Mouse (Mus musculus): ENCODE results near the gene Smoc2. TPM values are rescaled to one million over a fixed set of nuclear protein-coding genes. Genes with fewer than 3 reads are reported as not detected.

The Smoc2 gene
- polyA plus RNA-seq, 1 experiment from 2014 or later, result 8.2 TPM

GRCm38 (mm10) chr17:14394861-14395260 lies 115.6 kb downstream of the Smoc2 start:
- no peak overlapping the region for H3K4me2 ChIP-seq (ENCODE audit: low read depth, low read length, severe bottlenecking)
- no peak overlapping the region for H3K4me3 ChIP-seq (ENCODE audit: low read depth, low read length)
- ATAC-seq (replicated peaks; ENCODE audit: low FRiP score), result no peak
- no peak overlapping the region for H3K27ac ChIP-seq (ENCODE audit: low read depth, low read length)
- no peak overlapping the region for H3K9ac ChIP-seq (ENCODE audit: low read length)
- H3K9me3 ChIP-seq (ENCODE audit: control insufficient read depth, low read length), result no peaks in the 10 kb centered on the region
- H3K4me1 ChIP-seq (replicated peaks; ENCODE audit: control insufficient read depth, insufficient read depth, low read length), result no peaks in the 10 kb centered on the region
- 89% methylated on average over 5 of the region's 5 CpGs for WGBS
- no peaks in the 10 kb centered on the region for H3K27me3 ChIP-seq (ENCODE audit: control insufficient read depth, insufficient read depth, low read length)
- DNase-seq (ENCODE audit: low spot score), result no peak
- no peaks in the 10 kb centered on the region for H3K36me3 ChIP-seq (ENCODE audit: control insufficient read depth, insufficient read depth, low read length)

- no peak overlapping the region for H3K4me3 ChIP-seq (ENCODE audit: low read depth, low read length)
- H3K9me3 ChIP-seq (ENCODE audit: control insufficient read depth, low read length), result no peaks in the 10 kb centered on the region
- H3K9ac ChIP-seq (ENCODE audit: low read length), result no peak overlapping the region
- ATAC-seq (replicated peaks; ENCODE audit: low FRiP score) (no peak), DNase-seq (ENCODE audit: low spot score) (no peak)
- H3K4me1 ChIP-seq (replicated peaks; ENCODE audit: control insufficient read depth, insufficient read depth, low read length), result no peaks in the 10 kb centered on the region
- no peaks in the 10 kb centered on the region for H3K36me3 ChIP-seq (ENCODE audit: control insufficient read depth, insufficient read depth, low read length)
- H3K27ac ChIP-seq (ENCODE audit: low read depth, low read length), result no peak overlapping the region
- H3K4me2 ChIP-seq (ENCODE audit: low read depth, low read length, severe bottlenecking), result no peak overlapping the region
- H3K27me3 ChIP-seq (ENCODE audit: control insufficient read depth, insufficient read depth, low read length), result no peaks in the 10 kb centered on the region
- 81% methylated on average over 5 of the region's 5 CpGs for WGBS
Measured at GRCm38 (mm10) chr17:14397456-14397855, 118.2 kb downstream of the Smoc2 start.

GRCm38 (mm10) chr17:14398650-14399424 lies 119.5 kb downstream of the Smoc2 start:
- H3K36me3 ChIP-seq (ENCODE audit: control insufficient read depth, insufficient read depth, low read length), result no peaks in the 10 kb centered on the region
- 91% methylated on average over 8 of the region's 8 CpGs for WGBS
- DNase-seq (ENCODE audit: low spot score) (no peak), ATAC-seq (replicated peaks; ENCODE audit: low FRiP score) (no peak)
- H3K27ac ChIP-seq (ENCODE audit: low read depth, low read length), result no peak overlapping the region
- no peak overlapping the region for H3K9ac ChIP-seq (ENCODE audit: low read length)
- H3K4me2 ChIP-seq (ENCODE audit: low read depth, low read length, severe bottlenecking), result no peak overlapping the region
- no peaks in the 10 kb centered on the region for H3K4me1 ChIP-seq (replicated peaks; ENCODE audit: control insufficient read depth, insufficient read depth, low read length)
- H3K9me3 ChIP-seq (ENCODE audit: control insufficient read depth, low read length), result no peaks in the 10 kb centered on the region
- H3K27me3 ChIP-seq (ENCODE audit: control insufficient read depth, insufficient read depth, low read length), result no peaks in the 10 kb centered on the region
- no peak overlapping the region for H3K4me3 ChIP-seq (ENCODE audit: low read depth, low read length)

GRCm38 (mm10) chr17:14400960-14401359 lies 121.7 kb downstream of the Smoc2 start:
- no peaks in the 10 kb centered on the region for H3K4me1 ChIP-seq (replicated peaks; ENCODE audit: control insufficient read depth, insufficient read depth, low read length)
- no peak for ATAC-seq (replicated peaks; ENCODE audit: low FRiP score)

GRCm38 (mm10) chr17:14407874-14408273 lies 128.6 kb downstream of the Smoc2 start:
- H3K4me3 ChIP-seq (ENCODE audit: low read depth, low read length), result no peak overlapping the region
- H3K36me3 ChIP-seq (ENCODE audit: control insufficient read depth, insufficient read depth, low read length), result no peaks in the 10 kb centered on the region
- no peaks in the 10 kb centered on the region for H3K9me3 ChIP-seq (ENCODE audit: control insufficient read depth, low read length)
- no peak overlapping the region for H3K9ac ChIP-seq (ENCODE audit: low read length)
- no peaks in the 10 kb centered on the region for H3K27me3 ChIP-seq (ENCODE audit: control insufficient read depth, insufficient read depth, low read length)
- no peak overlapping the region for H3K27ac ChIP-seq (ENCODE audit: low read depth, low read length)
- DNase-seq (ENCODE audit: low spot score), result no peak
- H3K4me2 ChIP-seq (ENCODE audit: low read depth, low read length, severe bottlenecking), result no peak overlapping the region
- ATAC-seq (replicated peaks; ENCODE audit: low FRiP score), result no peak
- 83% methylated on average over 5 of the region's 5 CpGs for WGBS
- no peaks in the 10 kb centered on the region for H3K4me1 ChIP-seq (replicated peaks; ENCODE audit: control insufficient read depth, insufficient read depth, low read length)

More at GRCm38 (mm10) chr17:14400960-14401359, 121.7 kb downstream of the Smoc2 start:
- H3K36me3 ChIP-seq (ENCODE audit: control insufficient read depth, insufficient read depth, low read length), result no peaks in the 10 kb centered on the region
- no peak overlapping the region for H3K27ac ChIP-seq (ENCODE audit: low read depth, low read length)
- WGBS, result 78% methylated on average over 5 of the region's 5 CpGs
- H3K9me3 ChIP-seq (ENCODE audit: control insufficient read depth, low read length), result no peaks in the 10 kb centered on the region
- H3K27me3 ChIP-seq (ENCODE audit: control insufficient read depth, insufficient read depth, low read length), result no peaks in the 10 kb centered on the region
- no peak overlapping the region for H3K4me2 ChIP-seq (ENCODE audit: low read depth, low read length, severe bottlenecking)
- no peak overlapping the region for H3K4me3 ChIP-seq (ENCODE audit: low read depth, low read length)
- H3K9ac ChIP-seq (ENCODE audit: low read length), result no peak overlapping the region
- DNase-seq (ENCODE audit: low spot score), result no peak

- H3K9ac ChIP-seq (ENCODE audit: low read length), result no peak overlapping the region
- no peaks in the 10 kb centered on the region for H3K27me3 ChIP-seq (ENCODE audit: control insufficient read depth, insufficient read depth, low read length)
- H3K36me3 ChIP-seq (ENCODE audit: control insufficient read depth, insufficient read depth, low read length), result no peaks in the 10 kb centered on the region
- no peaks in the 10 kb centered on the region for H3K9me3 ChIP-seq (ENCODE audit: control insufficient read depth, low read length)
- WGBS, result 72% methylated on average over 2 of the region's 2 CpGs
- ATAC-seq (replicated peaks; ENCODE audit: low FRiP score) (no peak), DNase-seq (ENCODE audit: low spot score) (no peak)
- H3K4me2 ChIP-seq (ENCODE audit: low read depth, low read length, severe bottlenecking), result no peak overlapping the region
- H3K27ac ChIP-seq (ENCODE audit: low read depth, low read length), result no peak overlapping the region
- no peaks in the 10 kb centered on the region for H3K4me1 ChIP-seq (replicated peaks; ENCODE audit: control insufficient read depth, insufficient read depth, low read length)
- H3K4me3 ChIP-seq (ENCODE audit: low read depth, low read length), result no peak overlapping the region
Measured at GRCm38 (mm10) chr17:14412460-14412859, 133.2 kb downstream of the Smoc2 start.

GRCm38 (mm10) chr17:14414511-14414910 lies 135.2 kb downstream of the Smoc2 start:
- no peaks in the 10 kb centered on the region for H3K9me3 ChIP-seq (ENCODE audit: control insufficient read depth, low read length)
- no peak overlapping the region for H3K9ac ChIP-seq (ENCODE audit: low read length)
- WGBS, result 71% methylated on average over 5 of the region's 5 CpGs
- H3K4me3 ChIP-seq (ENCODE audit: low read depth, low read length), result no peak overlapping the region
- H3K4me2 ChIP-seq (ENCODE audit: low read depth, low read length, severe bottlenecking), result no peak overlapping the region
- no peak overlapping the region for H3K27ac ChIP-seq (ENCODE audit: low read depth, low read length)
- DNase-seq (ENCODE audit: low spot score) (no peak), ATAC-seq (replicated peaks; ENCODE audit: low FRiP score) (no peak)
- no peaks in the 10 kb centered on the region for H3K27me3 ChIP-seq (ENCODE audit: control insufficient read depth, insufficient read depth, low read length)
- H3K4me1 ChIP-seq (replicated peaks; ENCODE audit: control insufficient read depth, insufficient read depth, low read length), result no peaks in the 10 kb centered on the region
- H3K36me3 ChIP-seq (ENCODE audit: control insufficient read depth, insufficient read depth, low read length), result no peaks in the 10 kb centered on the region

- no peaks in the 10 kb centered on the region for H3K9me3 ChIP-seq (ENCODE audit: control insufficient read depth, low read length)
- DNase-seq (ENCODE audit: low spot score) (no peak), ATAC-seq (replicated peaks; ENCODE audit: low FRiP score) (no peak)
- no peaks in the 10 kb centered on the region for H3K4me1 ChIP-seq (replicated peaks; ENCODE audit: control insufficient read depth, insufficient read depth, low read length)
- no peak overlapping the region for H3K27ac ChIP-seq (ENCODE audit: low read depth, low read length)
- H3K4me2 ChIP-seq (ENCODE audit: low read depth, low read length, severe bottlenecking), result no peak overlapping the region
- no peaks in the 10 kb centered on the region for H3K36me3 ChIP-seq (ENCODE audit: control insufficient read depth, insufficient read depth, low read length)
- 44% methylated on average over 8 of the region's 8 CpGs for WGBS
- H3K9ac ChIP-seq (ENCODE audit: low read length), result no peak overlapping the region
- H3K27me3 ChIP-seq (ENCODE audit: control insufficient read depth, insufficient read depth, low read length), result no peaks in the 10 kb centered on the region
- H3K4me3 ChIP-seq (ENCODE audit: low read depth, low read length), result no peak overlapping the region
Measured at GRCm38 (mm10) chr17:14420460-14421046, 141.2 kb downstream of the Smoc2 start.

GRCm38 (mm10) chr17:14426481-14426880 lies 147.2 kb downstream of the Smoc2 start:
- H3K4me3 ChIP-seq (ENCODE audit: low read depth, low read length), result no peak overlapping the region
- H3K4me1 ChIP-seq (replicated peaks; ENCODE audit: control insufficient read depth, insufficient read depth, low read length), result no peaks in the 10 kb centered on the region
- no peaks in the 10 kb centered on the region for H3K9me3 ChIP-seq (ENCODE audit: control insufficient read depth, low read length)
- no peak overlapping the region for H3K4me2 ChIP-seq (ENCODE audit: low read depth, low read length, severe bottlenecking)
- H3K9ac ChIP-seq (ENCODE audit: low read length), result no peak overlapping the region
- DNase-seq (ENCODE audit: low spot score), result no peak
- WGBS, result 63% methylated on average over 6 of the region's 6 CpGs
- ATAC-seq (replicated peaks; ENCODE audit: low FRiP score), result no peak
- H3K36me3 ChIP-seq (ENCODE audit: control insufficient read depth, insufficient read depth, low read length), result no peaks in the 10 kb centered on the region
- H3K27ac ChIP-seq (ENCODE audit: low read depth, low read length), result no peak overlapping the region
- H3K27me3 ChIP-seq (ENCODE audit: control insufficient read depth, insufficient read depth, low read length), result no peaks in the 10 kb centered on the region
